Mouse (Mus musculus): ENCODE measurements at regions not wholly inside any gene's neighbourhood (a gene's known extent, or its start where the extent isn't known, plus 50 kb on each side); places are given as distances from the start of the nearest gene placed in this dataset.

- Histone ChIP-seq H3K9ac (no peak overlapping the region), H3K9me3 (peaks cover 8% of the 10 kb centered on the region), H3K4me3 (no peak overlapping the region), H3K4me1 (peaks cover 7% of the 10 kb centered on the region; the same call in 1 of the 2 replicates), H3K36me3 (no peaks in the 10 kb centered on the region), H3K27me3 (peaks cover 41% of the 10 kb centered on the region), H3K4me2 (replicated peaks) (no peak overlapping the region), H3K27ac (no peak overlapping the region)
- no peak for ATAC-seq (ENCODE audit: low FRiP score, low read depth)
- WGBS, result 39% methylated on average over 22 of the region's 22 CpGs
Observed at GRCm38 (mm10) chr5:139625871-139626460, 82.7 kb downstream of the Uncx start.

GRCm38 (mm10) chr5:139627552-139627951, 84.3 kb downstream of the Uncx start:
- WGBS, result 69% methylated on average over 1 of the region's 1 CpGs
- H3K9ac ChIP-seq, result no peak overlapping the region
- H3K27me3 ChIP-seq, result peaks cover 41% of the 10 kb centered on the region
- H3K4me1 ChIP-seq, result peaks cover 7% of the 10 kb centered on the region; the same call in 1 of the 2 replicates
- H3K36me3 ChIP-seq, result no peaks in the 10 kb centered on the region
- H3K27ac ChIP-seq, result no peak overlapping the region
- H3K4me3 ChIP-seq, result no peak overlapping the region
- no peak overlapping the region for H3K4me2 ChIP-seq (replicated peaks)
- no peak for ATAC-seq (ENCODE audit: low FRiP score, low read depth)
- peaks cover 8% of the 10 kb centered on the region for H3K9me3 ChIP-seq

GRCm38 (mm10) chr5:139637028-139637427, 93.7 kb downstream of the Uncx start:
- H3K4me1 ChIP-seq, result no peaks in the 10 kb centered on the region
- H3K27ac ChIP-seq, result no peak overlapping the region
- 0 out of 2 replicates have a peak, but pooled peaks cover 2% of the 10 kb centered on the region for H3K27me3 ChIP-seq
- H3K4me2 ChIP-seq (replicated peaks), result no peak overlapping the region
- H3K9me3 ChIP-seq, result no peaks in the 10 kb centered on the region
- WGBS, result 96% methylated on average over 2 of the region's 2 CpGs
- no peak overlapping the region for H3K4me3 ChIP-seq
- H3K36me3 ChIP-seq, result no peaks in the 10 kb centered on the region
- ATAC-seq (ENCODE audit: low FRiP score, low read depth), result no peak
- no peak overlapping the region for H3K9ac ChIP-seq

- Histone ChIP-seq H3K27me3 (peaks cover 13% of the 10 kb centered on the region; the same call in 1 of the 2 replicates), H3K27ac (no peak overlapping the region), H3K4me1 (no peaks in the 10 kb centered on the region), H3K4me2 (replicated peaks) (no peak overlapping the region), H3K9ac (no peak overlapping the region), H3K4me3 (no peak overlapping the region), H3K36me3 (no peaks in the 10 kb centered on the region), H3K9me3 (no peaks in the 10 kb centered on the region)
- WGBS, result 46% methylated on average over 16 of the region's 16 CpGs
- ATAC-seq (ENCODE audit: low FRiP score, low read depth), result no peak
Observed at GRCm38 (mm10) chr5:139640652-139641612, 95.2 kb downstream of the Micall2 start.

GRCm38 (mm10) chr5:139644816-139645215, 91.3 kb downstream of the Micall2 start:
- 67% methylated on average over 6 of the region's 6 CpGs for WGBS
- H3K9ac ChIP-seq, result no peak overlapping the region
- ATAC-seq (ENCODE audit: low FRiP score, low read depth), result no peak
- no peak overlapping the region for H3K4me2 ChIP-seq (replicated peaks)
- H3K36me3 ChIP-seq, result no peaks in the 10 kb centered on the region
- peaks cover 31% of the 10 kb centered on the region for H3K27me3 ChIP-seq
- no peak overlapping the region for H3K4me3 ChIP-seq
- H3K9me3 ChIP-seq, result no peaks in the 10 kb centered on the region
- no peak overlapping the region for H3K27ac ChIP-seq
- H3K4me1 ChIP-seq, result no peaks in the 10 kb centered on the region

- Histone ChIP-seq H3K9me3 (no peaks in the 10 kb centered on the region), H3K9ac (no peak overlapping the region), H3K27me3 (peaks cover 29% of the 10 kb centered on the region), H3K4me2 (replicated peaks) (no peak overlapping the region), H3K4me3 (no peak overlapping the region), H3K4me1 (no peaks in the 10 kb centered on the region), H3K36me3 (no peaks in the 10 kb centered on the region), H3K27ac (no peak overlapping the region)
- WGBS, result 31% methylated on average over 4 of the region's 4 CpGs
- ATAC-seq (ENCODE audit: low FRiP score, low read depth), result no peak
Observed at GRCm38 (mm10) chr5:139651041-139651440, 85.1 kb downstream of the Micall2 start.

Measured in limb, embryonic 13.5 days (tissue).